Mouse (Mus musculus) kidney, postnatal 36 days (tissue): ENCODE measurements around the gene Shisa2.

Experiments used
- DNase-seq, 2 experiments: peaks; one replicate each; pipeline ENCODE4 v3.0.0; 2021 to 2022; ENCODE audit warnings: mixed read lengths in 2 of 2

Shisa2 gene

GRCm38 (mm10) chr14:59632067-59632466, 7.0 kb downstream of the Shisa2 start:
- no peak for DNase-seq

DNA sequence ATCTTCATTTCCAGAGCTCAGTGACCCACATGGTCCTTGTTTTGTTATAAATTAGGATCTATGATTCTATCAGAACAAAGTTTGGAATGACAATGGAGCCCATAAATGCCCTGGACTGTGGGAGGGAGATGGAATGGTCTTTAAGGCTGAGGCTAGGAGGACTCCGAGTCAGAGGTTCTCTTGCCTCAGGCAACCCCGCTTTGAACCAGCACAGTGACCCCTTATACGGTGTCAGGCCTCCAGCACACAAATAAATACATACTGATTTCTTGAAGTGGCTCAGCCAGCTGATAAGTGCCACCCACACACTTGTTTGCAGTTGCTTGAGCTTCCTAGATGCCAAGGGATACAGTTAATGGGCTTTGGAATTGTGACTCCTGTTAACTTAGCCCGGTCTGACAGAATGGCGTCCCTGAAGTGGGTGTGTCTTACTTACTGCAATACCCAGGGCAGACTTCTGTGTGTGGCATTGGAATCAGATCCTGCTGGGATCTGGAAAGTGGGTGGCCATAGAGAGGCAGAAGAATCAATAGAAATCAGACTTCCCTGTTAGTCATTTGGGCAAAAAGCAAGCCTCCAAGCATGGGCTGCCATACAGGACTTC, 8.3 kb downstream of the Shisa2 start:
- no peak for DNase-seq

DNA sequence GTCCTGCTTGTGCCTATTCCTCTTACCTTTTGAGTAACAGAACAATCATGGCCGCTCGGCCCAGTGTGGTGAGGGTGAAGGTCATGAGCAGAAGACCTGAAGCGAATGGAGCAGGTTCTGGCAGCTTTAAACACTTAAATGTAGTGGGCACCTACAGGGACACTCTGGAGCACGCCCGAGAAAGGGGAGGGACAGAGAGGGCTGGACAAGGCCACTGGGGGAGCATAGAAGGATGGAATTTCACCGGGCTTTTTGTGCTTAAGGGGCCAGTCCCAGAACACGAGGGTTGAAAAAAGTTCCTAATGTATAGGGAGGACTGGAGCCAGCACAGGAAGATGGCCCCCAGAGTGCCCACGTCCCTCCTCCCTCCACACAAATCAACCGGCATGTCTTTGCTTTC, 8.9 kb downstream of the Shisa2 start:
- no peak for DNase-seq

- no peak for DNase-seq
Observed at GRCm38 (mm10) chr14:59638906-59639703, 14.0 kb downstream of the Shisa2 start.

GRCm38 (mm10) chr14:59641856-59642255, 16.7 kb downstream of the Shisa2 start:
- DNase-seq = no peak

DNA sequence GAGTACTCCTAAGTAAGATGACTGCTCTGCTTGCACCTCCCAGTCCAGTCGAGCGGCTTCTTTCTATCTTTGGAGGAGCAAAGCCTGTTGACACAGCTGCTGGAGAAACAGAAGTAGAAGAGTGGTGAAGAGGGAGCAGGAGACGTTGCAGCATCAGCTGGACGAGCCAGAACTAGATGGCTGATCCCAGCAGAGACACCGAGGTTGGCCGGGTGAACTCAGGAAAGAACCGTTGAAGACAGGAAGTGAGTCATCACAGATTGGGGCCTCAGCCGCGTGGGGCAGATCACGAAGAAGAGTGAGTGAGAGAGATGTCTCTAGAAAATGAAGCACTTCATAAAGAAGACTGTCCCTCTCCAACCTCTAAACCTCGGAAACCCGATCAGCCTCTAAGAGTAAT, 18.5 kb downstream of the Shisa2 start:
- peak in 1 of 2 experiments; percentile 14 for DNase-seq

- no peak for DNase-seq
Observed at GRCm38 (mm10) chr14:59644166-59644565, 19.1 kb downstream of the Shisa2 start.

DNA sequence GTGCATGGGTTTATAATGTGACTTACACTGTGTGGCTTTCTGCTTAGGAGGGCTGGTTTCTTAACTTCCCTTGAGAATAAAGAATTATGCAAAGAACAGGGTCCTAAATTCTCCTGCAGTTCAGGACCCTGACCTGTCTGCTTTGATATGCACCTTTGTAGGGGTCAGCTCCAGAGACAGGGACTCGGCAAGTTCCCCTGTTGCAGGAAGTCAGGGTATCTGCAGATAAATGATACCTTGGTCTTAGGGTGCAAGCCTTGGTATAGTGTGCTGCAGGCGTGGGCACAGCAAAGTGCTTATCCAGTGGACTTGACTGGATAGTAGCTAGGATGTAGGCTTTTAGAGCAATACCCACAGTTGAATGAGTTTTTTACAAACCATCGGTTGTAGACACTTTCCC, 19.8 kb downstream of the Shisa2 start:
- DNase-seq = no peak

DNA sequence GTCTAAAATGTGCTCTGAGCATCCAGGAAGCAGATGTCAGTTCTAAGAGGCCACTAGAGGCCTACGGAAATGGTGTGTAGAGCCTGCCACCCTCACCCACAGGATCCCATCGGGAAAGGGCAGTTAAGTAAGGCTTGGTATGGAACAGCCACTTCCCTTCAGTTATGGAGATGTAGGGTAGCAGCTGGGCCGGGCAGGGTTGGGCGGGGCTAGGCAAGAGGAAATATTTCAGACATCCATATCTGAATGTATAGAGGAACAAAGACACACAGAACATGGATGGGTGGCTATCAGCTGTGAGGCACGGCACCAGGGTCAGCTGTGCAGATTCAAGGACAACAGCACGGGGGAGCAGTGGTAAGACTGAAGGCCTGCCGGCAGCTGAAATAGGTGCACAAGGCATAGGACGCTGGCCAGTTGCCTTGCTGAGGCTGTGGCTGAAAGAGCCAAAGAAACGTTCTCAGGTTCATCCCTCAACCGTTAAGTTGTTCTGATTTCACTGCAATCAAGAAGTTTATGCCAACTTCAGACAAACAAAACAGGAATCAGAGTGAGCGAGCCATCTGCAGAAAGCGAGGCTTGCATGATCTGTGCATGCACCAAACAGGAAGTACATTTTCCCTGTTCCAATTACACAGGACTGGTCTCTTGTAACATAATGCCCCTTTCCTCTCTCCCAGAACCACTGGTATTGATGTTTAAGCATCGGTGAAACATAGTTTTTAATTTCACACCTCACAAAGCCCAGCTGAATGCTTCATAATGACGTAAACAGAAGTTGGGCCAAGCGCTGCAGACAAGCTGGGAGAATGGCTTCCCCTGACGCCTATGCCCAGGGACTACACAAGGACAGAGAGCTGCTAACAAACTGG, 22.0 kb downstream of the Shisa2 start:
- no peak for DNase-seq

- DNase-seq = no peak
Observed at GRCm38 (mm10) chr14:59648611-59649010, 23.5 kb downstream of the Shisa2 start.

GRCm38 (mm10) chr14:59649337-59649736, 24.2 kb downstream of the Shisa2 start:
- no peak for DNase-seq

DNA sequence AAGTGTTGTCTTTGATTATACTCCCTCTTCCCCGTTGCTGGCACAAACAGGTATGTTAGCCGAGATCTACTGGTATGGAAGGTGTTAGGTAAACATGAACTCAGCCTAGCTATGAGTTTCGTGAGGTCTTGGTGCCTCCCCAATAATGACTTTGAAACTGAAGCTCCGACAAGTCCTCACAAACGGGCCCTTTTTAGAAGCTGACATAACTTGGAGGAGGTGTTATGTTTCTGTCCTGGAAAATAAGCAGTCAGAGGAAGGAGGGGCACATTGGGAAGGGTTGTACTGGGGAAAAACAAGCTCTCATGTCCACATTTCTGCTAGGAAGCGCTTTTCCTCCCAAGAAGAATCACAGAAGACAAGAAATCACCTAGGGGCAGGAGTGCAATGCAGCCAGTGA, 31.5 kb downstream of the Shisa2 start:
- DNase-seq = no peak

- DNase-seq = no peak
Observed at GRCm38 (mm10) chr14:59657098-59657497, 32.0 kb downstream of the Shisa2 start.

GRCm38 (mm10) chr14:59672893-59673515, 47.9 kb downstream of the Shisa2 start:
- DNase-seq = no peak

GRCm38 (mm10) chr14:59674556-59674955, 49.4 kb downstream of the Shisa2 start:
- no peak for DNase-seq

- no peak for DNase-seq
Observed at GRCm38 (mm10) chr14:59675330-59675729, 50.2 kb downstream of the Shisa2 start.

DNA sequence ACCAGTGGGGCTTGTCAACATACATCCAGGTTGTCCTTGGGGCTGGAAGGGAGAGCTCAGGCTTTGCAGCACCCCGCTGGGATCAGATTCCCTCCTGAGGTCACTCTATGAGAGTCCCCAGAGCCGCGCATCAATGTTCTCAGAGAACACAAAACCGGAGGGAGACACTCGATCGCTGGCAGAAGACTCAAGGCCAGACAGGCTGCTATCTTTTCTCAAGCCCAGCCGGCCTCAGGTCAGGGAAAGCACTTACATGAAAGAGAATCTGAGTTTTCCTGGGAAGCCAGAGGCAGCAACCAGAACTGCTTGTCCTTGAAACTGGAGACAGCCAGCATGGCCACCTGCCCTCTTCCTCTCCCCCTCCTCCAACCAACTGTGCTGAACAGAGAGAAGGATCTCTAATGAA, 52.5 kb downstream of the Shisa2 start:
- no peak for DNase-seq
